Mouse (Mus musculus) frontal cortex, postnatal 14 days (tissue): Measurements from ENCODE around the gene Fmn2.

Experiments used
- DNase-seq, 2 experiments: peaks; one replicate each; pipeline ENCODE4 v3.0.0; 2022; ENCODE audit warnings: low spot score in 2 of 2

The Fmn2 gene

DNA sequence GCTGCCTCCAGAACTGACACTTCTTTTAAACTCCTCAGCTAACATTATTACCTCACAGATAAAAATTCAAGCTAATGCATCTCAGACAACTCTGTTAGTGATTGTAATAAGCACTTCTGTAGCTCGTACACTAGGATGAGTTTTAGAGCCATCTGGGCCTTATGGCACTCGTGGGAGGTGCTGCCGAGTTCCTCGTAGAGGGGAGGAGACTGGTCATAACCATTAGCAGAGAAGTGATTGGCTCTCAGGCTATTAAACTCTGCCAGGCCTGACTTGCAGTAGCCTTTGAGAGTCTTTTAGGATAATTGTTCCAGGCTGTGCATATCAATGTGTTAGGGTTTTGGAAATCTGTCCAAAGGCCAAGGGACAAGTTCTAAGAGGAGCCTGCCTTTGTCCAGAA lies 55.6 kb downstream of the Fmn2 start:
- no peak for DNase-seq

- no peak for DNase-seq
Measured at GRCm38 (mm10) chr1:174557841-174558240, 56.2 kb downstream of the Fmn2 start.

- no peak for DNase-seq
Measured at GRCm38 (mm10) chr1:174558488-174558887, 56.9 kb downstream of the Fmn2 start.

GRCm38 (mm10) chr1:174564561-174564960 lies 62.9 kb downstream of the Fmn2 start:
- no peak for DNase-seq

DNA sequence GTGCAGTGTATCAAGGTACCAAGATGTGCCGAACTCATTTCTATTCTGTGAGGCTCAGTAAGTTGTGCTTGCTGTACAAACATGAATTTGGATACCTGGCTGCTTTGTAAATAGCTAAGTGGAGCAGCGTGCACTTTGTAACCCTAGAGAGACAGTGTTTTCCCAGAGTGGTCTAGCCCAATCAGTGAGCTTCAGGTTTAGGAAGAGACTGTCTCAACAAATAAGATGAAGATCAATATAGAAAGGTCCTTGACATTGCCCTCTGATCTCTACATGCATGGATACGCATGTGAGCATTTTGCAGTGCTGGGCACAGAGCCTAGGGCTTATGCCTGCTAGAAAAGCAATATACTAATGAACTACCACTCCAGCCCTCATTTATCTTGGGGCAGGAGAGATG lies 67.0 kb downstream of the Fmn2 start:
- no peak for DNase-seq

DNA sequence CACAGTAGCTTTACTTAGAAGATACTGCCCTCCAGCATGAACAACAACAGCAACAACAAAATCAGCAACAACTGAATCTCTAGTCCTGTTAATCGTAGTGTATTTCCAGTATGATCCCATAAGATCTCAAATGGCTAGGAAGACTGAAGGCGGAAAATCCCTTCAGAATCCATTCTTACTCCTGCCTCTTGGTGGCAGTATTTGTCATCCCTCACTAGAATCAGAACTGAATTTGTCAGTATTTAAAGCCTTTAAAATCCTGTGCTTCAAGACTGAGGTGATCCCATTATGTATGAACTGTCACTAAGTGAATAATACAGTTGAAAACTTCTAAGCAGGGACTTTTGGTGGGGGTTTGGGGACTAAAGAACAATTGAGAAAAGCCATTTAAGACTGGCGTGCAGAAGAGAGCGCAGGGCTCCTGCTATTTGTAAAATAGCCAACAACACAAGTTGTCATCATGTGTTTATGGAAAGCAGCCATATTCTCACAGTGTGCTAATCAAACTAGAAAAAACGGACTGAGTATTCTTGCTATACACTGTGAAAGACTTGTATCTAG lies 90.9 kb downstream of the Fmn2 start:
- DNase-seq = no peak

DNA sequence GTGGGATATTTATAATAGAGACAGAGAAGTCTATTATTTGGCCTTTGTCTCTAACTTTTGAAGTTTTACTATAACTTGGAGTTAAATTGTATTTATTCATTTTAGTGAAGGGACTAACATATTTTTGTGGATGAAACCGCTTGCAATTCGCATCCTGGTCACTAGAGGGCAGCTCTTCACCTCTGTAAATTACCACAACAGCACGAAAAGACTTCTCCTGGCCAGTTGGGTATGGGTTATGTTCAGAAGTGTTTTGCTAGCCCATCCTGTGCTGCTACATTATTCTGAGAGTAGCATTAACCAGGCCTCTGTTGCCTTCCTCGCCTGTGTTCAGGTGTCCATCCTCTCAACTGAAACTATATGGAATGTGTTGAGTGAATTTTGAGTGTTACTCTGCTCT lies 93.4 kb downstream of the Fmn2 start:
- DNase-seq = peak; percentile 37 to 73

GRCm38 (mm10) chr1:174597495-174597894 lies 95.9 kb downstream of the Fmn2 start:
- DNase-seq = no peak

DNA sequence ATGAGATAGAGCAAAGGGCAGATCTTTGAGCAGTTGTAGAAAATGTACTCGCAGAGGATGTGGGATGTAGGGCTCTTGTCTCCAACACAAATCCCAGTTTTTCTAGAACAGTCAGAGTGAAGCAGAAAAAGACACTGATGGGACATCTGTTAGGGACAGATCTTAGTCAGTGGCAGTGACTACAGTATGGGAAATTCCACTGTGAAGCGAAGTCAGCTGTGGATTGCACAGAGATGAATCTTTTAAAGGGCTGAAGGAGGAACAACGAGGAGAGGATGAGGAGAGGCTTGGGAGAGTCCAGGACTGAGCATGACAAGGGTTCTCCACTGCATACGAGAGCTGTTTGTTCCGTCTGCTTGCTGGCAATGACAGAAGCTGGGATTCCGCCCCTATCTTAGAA lies 96.6 kb downstream of the Fmn2 start:
- DNase-seq = no peak

- DNase-seq = no peak
Measured at GRCm38 (mm10) chr1:174600041-174600440, 98.4 kb downstream of the Fmn2 start.

- no peak for DNase-seq
Measured at GRCm38 (mm10) chr1:174600620-174601019, 99.0 kb downstream of the Fmn2 start.

GRCm38 (mm10) chr1:174617368-174617767 lies 115.7 kb downstream of the Fmn2 start:
- DNase-seq = no peak

DNA sequence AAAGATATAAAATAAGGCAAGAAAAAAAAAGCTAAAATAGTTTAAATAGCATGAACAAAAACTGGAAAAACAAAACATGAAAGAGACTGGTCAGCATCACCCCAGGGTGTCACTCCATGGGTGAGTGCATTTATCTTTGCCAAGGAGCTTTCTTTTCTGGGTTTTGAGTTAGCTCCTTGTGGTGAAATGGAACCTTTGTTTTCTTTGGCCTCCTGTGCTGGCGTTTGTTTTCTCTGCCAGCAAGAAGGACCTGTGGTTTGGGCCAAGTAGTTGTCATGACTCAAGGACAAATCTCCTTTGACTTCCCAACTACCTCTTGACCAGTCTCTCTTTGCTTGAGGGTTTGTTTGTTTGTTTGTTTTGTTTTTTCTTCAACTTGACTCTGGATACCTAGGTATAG lies 119.9 kb downstream of the Fmn2 start:
- no peak for DNase-seq

- no peak for DNase-seq
Measured at GRCm38 (mm10) chr1:174623054-174623453, 121.4 kb downstream of the Fmn2 start.

DNA sequence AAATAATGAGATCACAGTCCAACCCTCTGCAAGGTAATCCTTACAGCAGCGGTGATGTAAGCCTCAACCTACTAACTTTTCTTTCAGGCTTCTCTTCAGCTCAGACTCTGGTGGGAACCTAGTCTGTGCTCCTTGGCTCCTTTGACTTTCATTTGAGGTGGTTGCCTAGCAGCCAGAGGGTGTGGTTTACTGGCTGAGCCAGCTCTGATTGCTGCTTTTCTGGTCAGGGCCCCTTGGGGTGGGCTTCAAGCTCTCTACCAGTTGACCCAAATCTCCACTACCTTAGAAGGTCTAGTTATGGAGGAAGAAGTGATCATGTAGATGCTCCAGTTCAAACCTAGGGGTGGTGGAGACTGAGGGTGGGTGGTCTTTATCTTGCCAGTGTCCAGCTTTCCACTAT lies 128.4 kb downstream of the Fmn2 start:
- no peak for DNase-seq

GRCm38 (mm10) chr1:174636291-174636690 lies 134.7 kb downstream of the Fmn2 start:
- DNase-seq = no peak

DNA sequence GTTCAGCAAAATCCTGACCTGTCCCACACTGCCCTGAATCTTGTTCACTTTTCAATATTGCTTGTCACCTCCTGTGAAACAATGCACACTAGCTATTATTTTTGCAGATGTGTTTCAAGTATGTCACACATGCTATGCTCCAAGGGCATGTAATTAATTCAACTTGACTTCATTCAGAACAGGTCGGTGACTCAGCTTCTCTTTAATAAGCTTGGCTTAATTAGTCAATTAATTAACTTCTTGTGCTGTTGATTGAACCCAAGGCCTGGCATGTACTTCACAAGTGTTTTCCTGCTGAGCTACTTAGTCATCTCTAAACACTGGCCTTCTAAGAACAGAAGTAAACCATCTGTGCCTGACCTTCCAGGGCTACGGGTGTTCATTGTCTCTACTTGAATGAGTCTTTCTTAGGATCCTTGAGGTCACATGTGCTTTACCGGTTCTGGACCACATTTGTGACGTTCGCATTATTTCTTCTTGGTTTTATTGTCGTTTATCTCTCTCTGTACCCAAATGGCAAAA lies 136.0 kb downstream of the Fmn2 start:
- DNase-seq = no peak

DNA sequence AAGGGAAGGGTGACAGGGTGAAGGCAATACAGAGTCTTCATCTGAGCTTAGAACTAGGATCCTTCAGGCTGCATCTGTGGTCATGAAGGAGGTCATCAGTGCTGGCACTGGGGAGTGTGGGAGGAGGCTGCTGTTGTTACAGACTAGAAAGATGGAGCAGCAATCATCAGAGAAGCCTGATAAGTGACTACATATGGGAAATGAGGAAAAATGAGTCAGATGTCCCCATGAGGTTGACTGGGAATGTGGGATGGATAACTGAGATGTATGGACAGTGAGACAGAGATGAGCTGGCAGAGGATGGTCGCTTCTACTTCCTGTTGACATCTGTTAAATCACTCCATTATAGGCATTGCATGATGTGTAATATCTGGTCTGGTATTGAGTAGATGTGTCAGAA lies 139.3 kb downstream of the Fmn2 start:
- DNase-seq = no peak

DNA sequence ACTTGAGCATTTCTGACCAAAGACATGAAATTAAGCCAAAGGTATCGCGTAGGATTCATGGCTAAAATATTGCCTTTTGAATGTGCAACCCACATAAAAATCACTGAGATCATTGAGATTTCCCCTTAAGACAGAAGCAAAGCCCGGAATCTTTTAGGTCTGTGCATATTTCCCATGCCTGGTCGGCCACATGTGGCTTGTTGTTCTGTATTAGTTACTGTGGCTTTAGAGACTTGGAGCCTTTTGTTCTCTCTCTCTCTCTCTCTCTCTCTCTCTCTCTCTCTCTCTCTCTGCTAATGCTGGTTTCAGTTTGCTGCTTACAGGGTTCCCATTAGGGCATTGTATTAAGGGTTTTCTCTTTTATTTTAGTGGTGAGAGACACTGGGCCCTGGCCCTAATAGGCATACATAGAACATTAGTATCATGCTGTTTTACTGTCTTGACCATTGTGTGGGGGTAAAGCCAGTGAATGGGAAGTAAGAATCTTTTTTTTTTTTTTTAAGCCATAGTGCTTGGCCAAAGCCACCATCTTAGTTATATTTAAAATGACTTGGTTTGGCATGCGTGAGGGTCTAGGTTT lies 141.9 kb downstream of the Fmn2 start:
- DNase-seq = no peak

DNA sequence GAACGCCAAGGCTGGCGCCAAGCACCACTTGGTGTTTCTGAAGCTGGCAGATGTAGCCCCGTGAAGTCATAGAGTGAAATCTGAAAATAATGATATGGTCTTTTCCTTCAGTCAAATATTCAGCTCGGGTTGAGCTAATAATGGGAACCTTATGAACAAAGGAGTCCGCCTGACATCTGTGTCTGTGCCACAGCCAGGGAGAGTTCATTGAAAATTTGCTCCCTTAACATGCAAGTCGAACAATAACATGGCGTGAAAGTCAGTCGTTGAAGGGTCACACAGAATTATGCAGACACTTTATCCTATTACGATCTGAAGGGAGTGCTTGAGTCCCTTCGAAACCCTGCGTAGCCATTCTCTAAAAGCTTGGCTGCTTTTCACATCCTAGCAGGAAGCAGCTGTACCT lies 147.8 kb downstream of the Fmn2 start:
- no peak for DNase-seq

DNA sequence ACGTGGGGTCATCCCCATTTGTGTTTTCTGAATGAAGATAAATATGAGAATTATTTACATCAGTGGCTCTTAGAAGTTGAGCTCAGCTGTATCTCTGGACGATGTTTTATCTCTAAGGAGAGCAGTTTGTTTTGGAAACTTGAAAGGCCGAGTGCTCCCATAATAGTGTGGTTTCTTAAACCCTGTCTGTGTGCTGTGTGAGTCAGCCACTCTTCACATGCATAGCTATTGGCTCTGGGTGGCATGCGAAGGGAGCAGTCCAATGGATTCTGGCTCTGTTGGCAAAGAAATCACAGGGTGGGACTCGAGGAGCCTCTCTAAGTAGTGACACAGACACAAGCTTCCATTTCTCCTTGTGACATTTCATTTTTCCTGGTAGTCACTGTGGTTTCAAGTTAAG lies 152.9 kb downstream of the Fmn2 start:
- no peak for DNase-seq

DNA sequence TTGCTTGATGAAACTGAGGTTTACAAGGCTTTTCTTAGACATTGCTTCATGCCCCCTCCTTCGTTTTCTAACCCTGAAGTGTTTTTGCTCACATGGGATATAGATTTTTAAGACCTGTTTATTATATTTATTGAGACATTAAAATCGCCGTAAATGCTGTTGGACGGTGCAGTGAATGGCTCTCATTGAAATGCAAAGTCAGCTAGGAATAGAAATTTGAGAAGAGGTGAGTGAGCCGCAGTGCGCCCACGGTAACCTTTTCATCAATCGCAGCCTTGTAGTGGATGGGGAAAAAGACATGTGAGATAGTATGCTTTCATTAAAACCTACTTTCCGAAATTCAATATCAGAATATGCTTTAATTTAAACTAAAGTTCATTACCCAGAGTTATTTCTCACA lies 153.7 kb downstream of the Fmn2 start:
- no peak for DNase-seq

GRCm38 (mm10) chr1:174656554-174656953 lies 154.9 kb downstream of the Fmn2 start:
- DNase-seq = no peak
